Mouse (Mus musculus) megakaryocyte progenitor cell, adult 5-6 weeks (primary cell): ENCODE results near the gene 1700001O22Rik. TPM values are rescaled to one million over a fixed set of nuclear protein-coding genes. Genes with fewer than 3 reads are reported as not detected.

Experiments used
- ATAC-seq: replicated peaks from 2 replicates; pipeline ENCODE4 v1.8.0; 2016; ENCODE audit warnings: mild to moderate bottlenecking, moderate TSS enrichment, inconsistent platforms; ENCODE audit not compliant: poor library complexity
- total RNA-seq, 2 experiments: library from RNA; stranded (forward) in 1 of 2; stranded (reverse) in 1 of 2; fragments of 157-497, 149-512 nt in 1 of 2; fragments of 200-1000 nt in 1 of 2; gene quantifications; 2 replicates each; pipeline versions ENCODE4 v1.2.3 to v1.2.4; 2015 to 2017

Gene 1700001O22Rik
- total RNA-seq (2015) (not detected in 2 replicates), total RNA-seq (2017) (not detected in 2 replicates)

DNA sequence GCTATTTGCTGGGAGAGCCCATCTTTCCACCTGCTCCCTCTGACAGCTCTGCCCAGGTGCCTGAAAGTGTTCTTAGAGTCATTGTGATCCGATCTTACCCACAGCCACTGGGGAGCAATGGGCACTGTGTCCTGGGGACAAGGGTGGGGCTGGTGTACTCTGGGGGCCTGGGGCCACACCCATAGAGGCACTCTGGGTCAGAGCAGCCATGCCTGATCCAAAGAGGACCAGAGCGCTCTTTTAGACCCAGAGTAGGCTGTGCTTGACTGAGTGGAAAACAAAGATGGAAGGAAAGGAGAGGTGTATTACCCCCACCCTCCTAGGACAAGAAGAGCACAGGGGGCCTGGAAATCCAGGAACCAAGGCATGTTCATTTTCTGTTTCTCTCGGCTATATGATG, at the start of gene 1700001O22Rik:
Gene 1700001O22Rik (minus strand): TSS at position 58 of the 400 bp plus-strand sequence.
- ATAC-seq: no peak

DNA sequence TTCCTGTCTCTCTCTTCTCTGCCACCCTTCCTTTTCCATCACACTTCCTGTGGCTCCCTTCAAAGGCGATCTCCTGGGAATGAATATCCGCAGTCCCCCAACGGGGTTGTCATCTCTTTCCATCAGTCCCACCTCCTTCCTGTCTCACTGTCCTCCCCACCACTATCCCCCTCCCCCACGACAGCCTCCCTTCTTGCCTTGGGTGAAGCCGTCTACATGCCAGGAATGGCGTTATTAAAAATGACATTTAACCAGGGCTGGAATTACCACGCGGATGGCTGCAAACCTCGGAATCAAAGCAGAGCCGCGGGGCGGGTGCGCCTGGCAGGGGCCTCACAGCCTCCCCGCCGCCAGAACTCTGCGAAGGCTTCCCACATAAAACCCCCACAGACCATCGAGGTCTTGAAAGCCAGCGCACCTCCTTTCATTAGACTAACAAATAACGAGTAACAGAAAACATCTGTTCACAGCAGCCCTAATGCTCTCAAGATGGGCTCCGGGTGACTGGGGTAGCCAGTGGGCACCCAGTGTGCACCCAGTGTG, 49.4 kb upstream of the 1700001O22Rik start:
- ATAC-seq: no peak

DNA sequence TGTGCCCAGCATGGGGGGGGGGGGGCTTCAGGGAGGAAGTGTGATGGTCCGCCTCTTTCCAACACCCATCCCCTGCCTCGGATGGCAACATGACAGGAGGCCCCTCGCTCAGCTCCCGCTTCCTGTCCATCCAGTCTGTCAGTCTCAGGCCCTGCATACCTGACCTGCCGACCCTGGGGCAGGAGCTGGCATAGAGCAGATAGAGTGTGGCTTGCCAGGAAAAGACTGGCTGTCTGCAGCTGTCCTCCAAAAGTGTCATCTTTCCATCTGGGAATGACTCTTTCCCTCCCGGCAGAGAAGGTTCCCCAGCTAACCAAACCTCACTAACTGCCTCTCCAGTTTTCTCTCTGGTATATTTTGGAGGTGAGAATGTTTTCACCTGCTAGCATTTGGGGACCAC, 47.1 kb upstream of the 1700001O22Rik start:
- ATAC-seq: no peak

DNA sequence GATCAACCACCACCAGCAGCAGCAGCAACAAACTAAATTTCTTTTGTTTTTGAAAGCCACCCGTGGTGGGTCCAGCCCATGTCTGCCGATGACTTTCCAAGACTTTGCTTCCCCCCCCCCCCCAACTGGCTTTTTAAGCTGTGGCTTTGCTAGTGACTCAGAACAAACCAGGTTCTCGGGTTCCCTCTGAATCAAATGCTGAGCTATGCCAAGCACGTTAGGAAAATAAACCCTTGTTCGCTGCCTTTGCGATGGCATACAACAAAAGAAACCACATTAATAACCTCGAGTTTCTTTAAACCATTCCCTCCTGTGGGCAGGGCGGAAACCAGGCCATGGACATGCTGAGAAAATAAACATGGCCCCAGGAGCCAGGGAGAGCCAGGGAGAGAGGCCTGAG, 44.7 kb upstream of the 1700001O22Rik start:
- ATAC-seq: no peak

DNA sequence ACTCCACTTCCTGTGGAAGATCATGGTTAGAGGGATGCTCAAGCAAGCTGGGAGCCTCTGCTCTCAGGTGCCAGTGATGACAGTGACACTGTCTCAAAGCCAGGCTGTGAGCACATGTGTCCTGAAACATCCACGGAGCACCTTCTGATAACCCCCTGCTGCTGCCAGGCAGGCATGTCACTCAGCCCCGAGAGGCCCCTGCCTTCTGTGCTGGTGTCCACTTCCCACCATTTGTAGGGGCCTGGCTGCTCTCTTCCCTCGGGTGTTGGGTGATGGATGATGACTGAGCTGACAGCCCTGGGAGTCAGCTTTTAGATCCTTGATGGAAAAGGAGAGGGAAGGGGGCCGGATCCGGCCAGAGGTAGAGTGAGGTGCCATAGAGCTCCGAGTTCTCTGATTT, 43.3 kb upstream of the 1700001O22Rik start:
- no peak for ATAC-seq

DNA sequence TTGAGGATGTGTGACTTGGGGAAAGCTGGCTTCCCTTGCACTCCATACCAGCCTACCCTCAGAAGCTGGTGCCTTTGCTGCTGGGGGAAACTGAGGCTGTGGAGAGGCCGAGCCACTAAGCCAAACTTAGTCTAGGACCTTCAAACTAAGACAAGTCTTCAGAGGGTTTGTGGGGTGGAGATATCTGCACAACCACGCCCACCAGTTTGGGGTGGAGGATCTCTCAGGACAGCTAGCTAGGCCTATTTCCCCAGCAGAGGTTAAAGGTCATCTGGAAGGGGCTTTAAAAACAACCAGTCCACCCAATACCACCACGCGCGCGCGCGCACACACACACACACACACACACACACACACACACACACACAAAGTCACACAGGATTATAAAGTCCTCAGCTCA, 42.8 kb upstream of the 1700001O22Rik start:
- ATAC-seq: no peak

DNA sequence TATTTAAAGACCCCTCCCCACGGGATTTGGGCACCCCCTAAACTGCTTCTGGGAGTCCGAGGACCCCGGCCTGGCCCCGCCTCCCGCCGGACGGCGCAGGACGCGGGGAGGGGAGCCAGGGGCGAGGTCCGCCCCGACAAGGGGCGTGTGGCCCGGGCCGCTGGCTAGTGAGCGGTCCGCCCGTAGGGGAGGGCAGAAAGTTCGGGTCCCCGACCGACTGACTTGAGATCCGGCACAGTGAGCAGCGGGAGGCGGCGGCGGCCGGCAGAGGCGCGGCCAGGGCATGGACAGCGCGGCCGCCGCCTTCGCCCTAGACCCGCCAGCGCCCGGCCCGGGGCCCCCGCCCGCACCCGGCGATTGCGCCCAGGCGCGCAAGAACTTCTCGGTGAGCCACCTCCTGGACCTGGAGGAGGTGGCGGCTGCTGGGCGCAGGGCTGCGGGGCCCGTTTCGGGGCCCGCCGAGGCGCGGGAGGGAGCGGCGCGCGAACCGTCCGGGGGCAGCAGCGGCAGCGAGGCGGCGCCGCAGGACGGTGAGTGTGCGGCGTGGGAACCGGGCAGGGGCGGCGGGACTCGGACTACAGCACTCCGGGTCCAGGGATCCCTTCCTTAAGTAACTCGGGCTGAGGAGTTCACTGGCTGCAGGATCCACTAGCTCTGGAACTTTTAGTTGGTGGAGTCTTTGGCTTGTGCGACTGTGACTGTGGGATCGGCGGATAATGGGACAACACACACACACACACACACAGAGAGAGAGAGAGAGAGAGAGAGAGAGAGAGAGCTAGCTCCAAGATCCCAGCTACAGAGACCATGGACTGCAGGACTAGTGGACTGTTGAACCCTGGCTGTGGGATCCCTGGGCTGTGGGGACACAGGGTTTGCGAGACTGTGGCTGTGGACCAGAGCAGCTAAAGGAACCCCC, 42.0 kb upstream of the 1700001O22Rik start:
- no peak for ATAC-seq

DNA sequence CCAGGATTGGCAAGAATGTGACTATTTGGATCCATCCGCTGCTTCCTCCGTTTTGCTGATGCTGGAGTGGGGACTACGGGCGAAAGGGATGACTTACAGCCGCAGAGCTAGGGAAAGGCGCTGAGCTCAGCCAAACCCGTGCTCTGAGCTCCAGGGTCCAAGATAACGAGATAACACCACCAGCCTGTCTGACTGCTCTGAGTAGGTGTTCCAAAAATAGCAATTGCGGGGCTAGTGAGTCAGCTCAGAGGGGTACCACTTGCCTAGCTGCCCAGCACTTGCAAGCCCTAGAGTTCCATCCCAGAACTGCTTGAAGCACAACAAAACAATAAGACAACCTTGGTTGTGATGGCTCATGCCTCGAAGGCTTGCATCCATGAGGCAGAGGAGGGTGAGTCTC, 39.2 kb upstream of the 1700001O22Rik start:
- no peak for ATAC-seq

DNA sequence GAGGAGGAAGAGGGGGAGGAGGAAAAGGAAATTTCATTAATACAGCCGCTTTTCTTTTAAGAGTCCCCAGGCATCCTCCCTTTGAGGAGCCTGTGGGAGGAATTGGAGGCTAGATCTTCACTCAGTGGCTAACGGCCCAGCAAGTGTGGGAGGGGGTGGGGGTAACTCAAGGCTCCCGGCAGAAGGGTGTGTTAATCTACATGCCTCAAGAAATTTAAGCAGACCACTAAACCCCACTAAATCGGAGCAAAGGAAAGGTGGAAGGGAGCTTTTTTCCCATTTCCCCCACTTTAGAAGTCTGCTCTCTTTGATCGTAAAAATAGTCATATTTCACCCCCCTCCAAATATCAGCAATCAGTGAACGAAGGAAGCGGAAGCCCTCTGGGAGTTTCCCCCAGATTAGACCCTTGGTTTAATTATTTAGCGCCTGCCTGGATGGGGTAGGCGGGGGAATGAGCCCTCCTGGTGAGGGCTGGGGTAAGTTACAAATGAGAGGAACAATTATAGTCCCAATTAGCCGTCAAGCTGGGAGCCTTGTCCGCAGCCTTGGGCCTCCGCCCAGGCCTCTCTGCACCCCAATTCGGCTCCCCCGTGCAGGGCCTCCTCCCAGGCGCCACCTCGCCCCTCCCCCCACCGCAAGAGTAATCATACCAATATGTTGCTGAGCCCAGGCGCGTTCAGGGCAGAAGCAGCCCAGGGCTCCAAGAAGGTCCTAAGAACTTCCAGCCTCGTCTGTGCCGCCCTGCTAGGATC, 33.0 kb upstream of the 1700001O22Rik start:
- ATAC-seq: no peak

DNA sequence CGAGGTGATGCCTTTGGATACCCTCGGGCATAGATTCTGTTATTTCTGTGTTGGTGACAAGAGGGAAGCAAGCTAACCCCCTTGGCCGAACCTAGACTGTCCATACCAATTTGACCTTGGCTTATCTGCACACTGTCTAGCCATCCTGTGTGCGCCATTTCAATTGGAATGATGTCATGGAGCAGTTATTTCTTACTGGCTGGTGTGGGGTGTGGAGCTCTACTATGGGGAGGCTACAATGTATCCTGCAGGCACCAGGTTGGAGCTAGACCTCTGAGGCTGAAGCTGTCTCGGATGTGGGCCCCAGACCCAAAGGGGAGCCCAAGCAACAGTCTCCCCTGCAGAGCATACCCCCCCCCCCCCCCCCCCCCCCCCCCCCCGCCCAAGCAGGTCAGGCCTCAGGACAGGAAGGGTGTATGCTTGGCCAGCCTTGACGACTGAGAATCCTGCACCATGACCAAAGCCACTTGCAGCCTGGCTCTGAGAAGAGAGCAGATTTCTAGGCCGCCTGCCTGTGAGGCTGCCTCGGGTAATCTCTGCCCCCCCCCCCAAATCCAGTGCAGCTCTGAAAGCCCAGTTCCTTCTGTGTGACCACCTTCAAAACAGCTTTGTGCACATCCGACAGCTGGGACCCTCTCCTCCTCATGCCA, 31.0 kb upstream of the 1700001O22Rik start, which contains the start of gene Prrx2:
Gene Prrx2 (plus strand): TSS at position 600 of the 650 bp plus-strand sequence.
- ATAC-seq: no peak

DNA sequence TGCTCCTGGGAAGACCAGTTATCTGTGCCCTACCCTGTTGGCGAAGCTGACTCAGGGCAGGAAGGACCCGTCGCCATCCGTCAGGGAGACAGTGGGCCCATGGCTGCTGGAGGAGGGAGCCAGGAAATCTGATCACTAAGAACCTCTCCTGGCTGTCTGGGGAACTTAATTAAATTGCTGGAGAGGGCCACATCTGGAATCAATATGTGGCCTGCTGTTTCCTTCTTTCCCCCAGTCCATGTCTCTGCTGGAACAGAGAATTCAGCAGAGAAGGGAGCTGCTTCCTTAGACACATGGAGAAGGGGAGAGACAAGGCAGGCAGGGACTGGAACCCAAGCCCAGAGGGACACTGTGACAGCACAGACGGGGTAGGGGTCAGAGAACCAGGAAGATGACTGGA, 30.2 kb upstream of the 1700001O22Rik start:
- no peak for ATAC-seq

DNA sequence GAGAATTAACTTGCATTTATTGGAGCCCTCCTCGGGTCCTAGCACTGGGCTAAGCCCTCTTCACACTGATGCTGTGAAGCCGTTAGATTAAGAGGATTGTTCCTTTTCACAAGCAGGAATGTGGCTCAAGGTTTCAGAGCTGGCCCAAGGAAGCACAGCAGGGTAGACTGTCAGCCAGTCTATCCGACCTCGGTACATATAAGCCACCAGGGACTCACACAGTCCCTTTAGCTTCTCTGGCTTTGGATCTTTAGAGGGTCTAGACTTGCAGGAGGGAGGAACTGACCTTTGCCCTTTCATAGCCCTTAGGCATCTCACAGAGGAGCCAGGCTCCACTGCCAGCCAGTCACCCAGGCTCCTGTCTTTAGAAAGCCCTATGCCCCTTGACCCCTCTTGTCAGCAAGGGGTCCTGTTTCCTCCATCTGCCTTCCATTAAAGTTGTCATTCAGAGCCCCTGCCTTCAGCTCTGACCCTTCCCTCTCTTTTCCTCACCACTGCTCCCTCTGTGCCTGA, 26.9 kb upstream of the 1700001O22Rik start, which contains the start of gene Asb6:
Gene Asb6 (minus strand): TSS at position 51 of the 513 bp plus-strand sequence.
- no peak for ATAC-seq

DNA sequence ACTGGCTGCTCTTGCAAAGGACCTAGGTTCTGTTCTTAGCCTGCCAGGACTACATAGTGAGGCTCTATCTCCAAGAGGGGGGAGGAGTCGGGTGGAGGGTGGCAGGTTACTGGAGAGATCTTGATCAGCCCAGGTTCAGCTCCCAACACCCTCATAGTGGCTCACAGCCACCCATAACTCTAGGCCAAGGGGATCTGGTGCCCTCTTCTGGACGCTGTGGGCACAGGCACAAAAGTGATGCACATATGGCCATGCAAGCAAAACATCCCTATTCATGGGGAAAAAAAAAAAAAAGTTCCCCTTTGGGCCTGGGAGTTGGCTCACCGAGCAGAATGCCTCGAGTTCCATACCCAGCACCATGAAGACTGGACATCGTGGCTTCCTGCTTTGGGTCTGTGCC, 25.9 kb upstream of the 1700001O22Rik start:
- peak; percentile 46 for ATAC-seq

DNA sequence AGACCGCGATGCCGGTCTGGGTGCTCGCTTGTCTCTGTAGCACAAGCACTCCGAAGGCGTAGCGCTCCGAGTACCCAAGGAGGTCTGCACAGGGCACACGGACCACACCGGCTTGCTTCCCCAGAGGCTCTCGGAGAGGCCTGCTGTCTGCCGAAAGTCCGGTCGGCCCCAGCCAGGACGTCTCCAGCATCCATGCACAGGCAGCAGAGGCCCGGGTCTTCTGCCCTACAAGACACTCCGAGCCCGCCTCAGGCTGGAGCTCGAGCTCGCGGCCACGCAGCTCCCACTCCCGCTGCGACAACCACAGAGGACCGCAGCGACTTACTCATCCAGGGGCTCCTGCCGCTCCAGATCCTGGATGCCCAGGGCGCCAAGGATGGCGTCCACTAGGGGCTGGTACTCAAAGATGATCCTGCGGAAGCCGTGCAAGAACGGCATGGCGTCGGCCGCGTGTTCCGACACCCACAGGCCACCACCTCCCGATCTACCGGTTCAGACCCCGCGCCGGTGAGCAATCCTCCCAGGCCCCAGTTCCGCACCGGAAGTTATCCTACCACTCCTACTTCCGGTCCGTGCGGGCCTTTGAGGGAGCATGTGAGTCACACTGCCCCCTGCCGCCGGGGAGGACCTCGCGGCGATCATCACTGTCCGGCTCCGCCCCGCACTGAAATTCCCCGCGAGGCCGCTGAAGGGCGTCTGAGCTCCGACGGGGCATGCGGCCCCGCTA, 24.5 kb upstream of the 1700001O22Rik start:
- ATAC-seq: peak; percentile 87

DNA sequence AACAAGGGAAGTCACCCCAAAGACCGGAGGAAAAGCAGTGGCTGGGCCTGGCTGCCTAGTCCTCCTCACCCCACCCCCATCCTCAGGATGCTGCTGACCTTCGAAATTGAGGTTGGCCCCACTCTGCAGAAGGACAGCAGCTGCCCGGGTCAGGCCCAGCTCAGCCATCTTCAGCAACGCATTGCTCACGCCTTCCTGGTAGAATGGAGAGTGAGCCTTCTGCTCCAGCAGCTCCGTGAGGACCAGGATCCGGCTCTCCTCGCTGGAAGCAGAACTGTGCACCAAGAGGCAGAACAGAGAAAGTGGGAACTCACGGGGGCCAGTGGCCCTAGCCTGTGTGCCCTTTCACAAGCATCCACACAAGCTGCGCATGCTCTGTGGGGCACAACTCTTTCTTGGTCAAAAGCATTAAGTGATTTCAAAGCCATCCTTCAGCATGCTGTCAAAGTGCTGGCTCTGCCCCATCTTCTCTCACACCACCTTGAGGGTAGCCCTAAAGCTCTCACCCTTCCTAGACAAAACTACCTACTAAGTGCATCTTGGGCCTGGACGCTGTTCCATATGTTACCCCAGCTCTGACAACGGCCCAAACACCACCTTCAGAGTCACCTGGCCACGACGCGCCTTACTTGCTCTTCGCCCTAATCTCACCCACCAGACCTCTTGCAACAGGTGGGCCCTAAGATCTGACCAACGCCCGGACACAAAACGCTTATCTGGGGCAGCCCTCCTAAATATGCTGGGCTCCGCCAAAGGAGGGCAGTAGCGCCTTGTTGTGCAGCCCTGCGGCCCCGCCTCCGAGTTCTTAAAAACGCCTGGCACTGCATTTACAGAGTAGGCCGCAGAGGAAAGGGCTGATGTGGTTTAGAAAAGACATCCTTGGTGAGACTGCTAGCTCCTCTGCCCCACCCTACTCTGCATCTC, 23.6 kb upstream of the 1700001O22Rik start:
- peak; percentile 59 for ATAC-seq

DNA sequence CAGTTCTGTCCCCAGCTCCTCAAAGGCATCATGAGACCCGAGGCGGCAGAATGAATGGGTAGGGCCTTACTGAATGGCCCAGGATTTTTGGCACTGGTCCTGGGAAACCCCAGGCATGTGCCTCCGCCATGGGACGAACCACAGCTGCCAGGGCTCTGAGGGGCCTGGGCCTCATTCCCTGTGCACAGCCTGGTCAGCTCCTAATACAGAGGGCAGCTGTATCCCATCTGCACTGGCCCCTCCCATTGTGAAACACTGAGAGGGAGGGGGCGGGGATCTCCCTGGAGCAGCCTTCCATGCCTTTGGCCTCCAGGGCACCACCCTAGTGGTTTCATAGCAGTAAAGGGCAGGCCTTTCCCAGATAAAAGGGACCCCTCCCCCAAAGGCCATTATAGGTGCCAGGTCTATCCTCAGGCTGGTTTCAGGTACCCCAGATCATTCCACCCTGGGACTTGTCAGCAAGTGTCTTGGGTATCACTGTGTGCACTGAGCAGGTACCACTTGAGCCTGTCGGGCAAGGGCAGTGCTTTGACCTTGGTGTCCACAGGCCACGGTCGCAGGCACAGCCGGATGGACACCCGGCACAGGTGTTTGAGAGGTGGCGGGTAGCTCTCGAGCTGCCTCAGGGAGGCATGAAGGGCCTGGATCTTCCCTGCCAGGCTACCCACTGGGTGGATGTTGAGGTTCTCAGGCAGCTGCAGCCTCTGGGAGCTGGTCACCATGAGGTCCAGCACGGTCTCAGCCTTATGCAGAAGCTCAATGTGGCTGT, 20.1 kb upstream of the 1700001O22Rik start:
- ATAC-seq: no peak

DNA sequence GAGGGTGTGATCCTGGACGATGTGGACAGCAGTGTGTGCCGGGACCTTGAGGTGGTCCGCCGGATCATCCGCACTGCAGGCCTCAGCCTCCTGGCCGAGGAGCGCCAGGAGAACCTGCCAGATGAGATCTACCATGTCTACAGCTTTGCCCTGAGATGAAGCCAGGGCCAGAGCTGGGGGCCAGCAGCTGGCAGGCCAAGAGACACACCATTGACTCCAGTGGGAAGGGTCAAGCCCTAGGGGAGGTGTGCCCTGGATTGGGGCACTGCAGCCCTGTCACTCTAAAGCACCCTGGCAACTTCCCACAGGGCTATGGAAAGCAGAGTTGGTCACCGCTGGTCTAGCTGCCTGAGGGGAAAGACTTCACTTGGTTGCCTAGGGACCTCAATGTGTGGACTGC, 19.0 kb upstream of the 1700001O22Rik start:
- ATAC-seq: no peak

DNA sequence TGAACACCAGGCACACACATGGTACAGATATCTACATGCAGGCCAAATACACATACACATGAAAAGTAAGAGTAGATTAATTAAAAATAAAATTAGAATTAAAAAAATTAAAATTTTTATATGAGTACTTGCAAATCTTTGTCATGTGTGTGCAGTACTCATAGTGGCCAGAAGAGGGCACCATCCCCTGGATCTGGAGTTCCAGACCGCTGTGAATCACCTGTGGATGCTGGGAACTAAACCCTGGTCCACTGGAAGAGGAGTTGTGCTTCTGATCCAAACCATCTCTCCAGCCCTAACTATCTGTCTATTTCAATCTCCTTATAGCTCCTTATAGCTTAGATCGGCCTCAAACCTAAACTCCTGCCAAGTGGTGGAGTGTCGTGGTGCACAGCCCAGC, 17.6 kb upstream of the 1700001O22Rik start:
- no peak for ATAC-seq
